Mouse (Mus musculus) erythroblast, embryonic 14.5 days (primary cell): Measurements from ENCODE around the gene Maats1.

Experiments
- GATA1 ChIP-seq: IDR thresholded peaks from 2 replicates; pipeline ENCODE4 v1.6.1; 2012; ENCODE audit warnings: low read length, inconsistent platforms, mixed read lengths
- TAL1 ChIP-seq: IDR thresholded peaks from 3 replicates; pipeline ENCODE4 v1.6.1; 2012; ENCODE audit warnings: low read length, inconsistent platforms, mixed read lengths

GRCm38 (mm10) chr16:38271601-38272000 is 70.3 kb downstream of the Maats1 start:
- no peak for TF ChIP-seq TAL1
- no peak for TF ChIP-seq GATA1
